Mouse (Mus musculus) kidney, postnatal 0 days (tissue): ENCODE measurements around the gene Pard3. TPM values are rescaled to one million over a fixed set of nuclear protein-coding genes. Genes with fewer than 3 reads are reported as not detected.

ENCODE experiments used
- ATAC-seq: fragments of 200-750 bp; cut with Nextera tagmentation; replicated peaks from 2 replicates; pipeline ENCODE4 v1.8.0; 2017; ENCODE audit warnings: low read depth, moderate number of reproducible peaks, moderate TSS enrichment, moderate library complexity; ENCODE audit not compliant: low FRiP score
- DNase-seq: peaks from one replicate; pipeline ENCODE4 v3.0.0-alpha.2; 2016; ENCODE audit warnings: low spot score
- H3K27ac ChIP-seq: fragments of 300-500 bp; sonication (generic); 2 replicates; pipeline ENCODE4 v1.5.1; 2014; ENCODE audit warnings: mild to moderate bottlenecking
- H3K27me3 ChIP-seq: fragments of 300-500 bp; sonication (generic); 2 replicates; pipeline ENCODE4 v1.6.1; 2014; ENCODE audit warnings: low read length, mixed read lengths; ENCODE audit not compliant: insufficient read depth
- H3K36me3 ChIP-seq: fragments of 300-500 bp; sonication (generic); 2 replicates; pipeline ENCODE4 v1.6.1; 2014; ENCODE audit warnings: low read length, mixed read lengths; ENCODE audit not compliant: insufficient read depth
- H3K4me1 ChIP-seq: fragments of 300-500 bp; sonication (generic); replicated peaks from 2 replicates; pipeline ENCODE4 v1.6.1; 2014; ENCODE audit warnings: antibody characterized with exemption, low read length, mixed read lengths; ENCODE audit not compliant: insufficient read depth
- H3K4me2 ChIP-seq: fragments of 300-500 bp; sonication (generic); 2 replicates; pipeline ENCODE4 v1.6.1; 2014; ENCODE audit warnings: mild to moderate bottlenecking, low read length, moderate library complexity, mixed read lengths
- H3K4me3 ChIP-seq: fragments of 300-500 bp; sonication (generic); replicated peaks from 2 replicates; pipeline ENCODE4 v1.5.1; 2014; ENCODE audit warnings: low read depth, low read length
- H3K9ac ChIP-seq: fragments of 300-500 bp; sonication (generic); 2 replicates; pipeline ENCODE4 v1.6.1; 2014; ENCODE audit warnings: low read depth, low read length
- H3K9me3 ChIP-seq: fragments of 300-500 bp; sonication (generic); replicated peaks from 2 replicates; pipeline ENCODE4 v1.6.1; 2016; ENCODE audit warnings: low read length, inconsistent platforms, mixed read lengths
- CTCF ChIP-seq: IDR thresholded peaks from 2 replicates; pipeline ENCODE4 v1.5.1; 2016; ENCODE audit warnings: antibody characterized with exemption, low read depth, mild to moderate bottlenecking, moderate library complexity
- WGBS: fragments of 180-500 bp; shearing (Covaris S2); extraction: QIAGEN DNeasy Blood & Tissue Kit; methylation state at CpG from one replicate; pipeline ENCODE4 v1.1.7; 2014; 5-methylcytosine and 5-hydroxymethylcytosine counted together
- polyA plus RNA-seq: library from polyadenylated mRNA; unstranded; fragments of >200 nt; fragmentation: Nextera tagmentation; extraction: Ambion mirVana; gene quantifications from 2 replicates; pipeline ENCODE4 v1.2.1, GENCODE M21; 2015

Pard3 gene
- polyA plus RNA-seq, 1 experiment from 2014 or later: 23.1 TPM

DNA sequence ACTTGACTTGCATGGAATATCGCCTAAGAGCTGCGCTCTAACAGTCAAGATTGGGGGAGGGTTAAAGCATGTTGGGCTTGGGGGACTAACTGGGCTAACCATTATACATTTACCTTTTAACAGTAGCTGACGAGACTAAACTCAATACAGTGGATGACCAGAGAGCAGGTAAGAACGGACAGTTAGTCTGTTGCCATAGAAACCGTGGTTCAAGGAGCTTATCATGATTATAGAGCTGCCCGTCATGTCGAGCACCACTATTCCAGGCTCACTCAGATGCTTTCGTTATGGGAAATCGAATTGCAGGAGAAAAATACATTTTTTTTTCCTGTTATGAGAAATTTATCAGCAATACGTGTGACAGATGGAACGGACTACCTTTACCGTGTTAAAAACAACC is 346.9 kb downstream of the Pard3 start:
- 86% methylated on average over 12 of the region's 12 CpGs for WGBS
- peaks cover 11% of the 10 kb centered on the region; the same call in 1 of the 2 replicates for H3K36me3 ChIP-seq
- H3K4me1 ChIP-seq: no peaks in the 10 kb centered on the region
- no peak overlapping the region for H3K9ac ChIP-seq
- H3K27ac ChIP-seq: no peak overlapping the region
- H3K4me2 ChIP-seq: no peak overlapping the region
- H3K9me3 ChIP-seq: no peaks in the 10 kb centered on the region
- no peak for TF ChIP-seq CTCF
- ATAC-seq: no peak
- no peak overlapping the region for H3K4me3 ChIP-seq
- DNase-seq: no peak
- H3K27me3 ChIP-seq: no peaks in the 10 kb centered on the region

- no peak for DNase-seq
- H3K27ac ChIP-seq: no peak overlapping the region
- H3K36me3 ChIP-seq: peaks cover 14% of the 10 kb centered on the region; the same call in 1 of the 2 replicates
- no peak for ATAC-seq
- no peaks in the 10 kb centered on the region for H3K27me3 ChIP-seq
- no peak overlapping the region for H3K9ac ChIP-seq
- H3K4me3 ChIP-seq: no peak overlapping the region
- no peak for TF ChIP-seq CTCF
- H3K4me2 ChIP-seq: no peak overlapping the region
- 71% methylated on average over 4 of the region's 4 CpGs for WGBS
- no peaks in the 10 kb centered on the region for H3K4me1 ChIP-seq
- no peaks in the 10 kb centered on the region for H3K9me3 ChIP-seq
These were observed 347.6 kb downstream of the Pard3 start for GRCm38 (mm10) chr8:127411190-127411848.

DNA sequence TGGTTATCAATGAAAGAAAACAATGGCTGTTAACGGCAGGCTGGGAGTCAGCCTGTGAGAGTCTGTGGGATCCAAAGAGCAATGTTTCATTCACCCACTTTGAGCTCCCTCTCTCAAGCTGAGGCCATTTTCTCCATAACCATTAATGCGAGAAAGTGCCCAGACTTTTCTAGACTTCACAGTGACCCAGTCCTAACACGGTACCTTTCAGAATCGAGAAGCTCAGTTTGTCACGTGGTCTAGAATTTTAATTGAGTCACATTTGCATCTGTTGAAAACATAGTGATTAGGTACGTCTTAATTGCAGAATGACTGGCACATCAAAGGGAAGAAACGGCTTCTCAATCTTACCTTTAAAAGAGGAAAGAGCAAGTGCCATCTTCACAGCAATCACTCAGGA is 359.3 kb downstream of the Pard3 start:
- 57% methylated on average over 7 of the region's 7 CpGs for WGBS
- ATAC-seq: no peak
- Histone ChIP-seq H3K4me2 (no peak overlapping the region), H3K9ac (no peak overlapping the region), H3K4me3 (no peak overlapping the region), H3K27ac (no peak overlapping the region), H3K36me3 (peaks cover 7% of the 10 kb centered on the region; the same call in 1 of the 2 replicates), H3K4me1 (no peaks in the 10 kb centered on the region), H3K9me3 (no peaks in the 10 kb centered on the region), H3K27me3 (no peaks in the 10 kb centered on the region)
- DNase-seq: no peak
- no peak for TF ChIP-seq CTCF

- 74% methylated on average over 13 of the region's 13 CpGs for WGBS
- no peak for TF ChIP-seq CTCF
- H3K9ac ChIP-seq: no peak overlapping the region
- H3K4me3 ChIP-seq: no peak overlapping the region
- H3K36me3 ChIP-seq: peaks cover 3% of the 10 kb centered on the region; the same call in 1 of the 2 replicates
- ATAC-seq (no peak), DNase-seq (no peak)
- no peaks in the 10 kb centered on the region for H3K9me3 ChIP-seq
- no peaks in the 10 kb centered on the region for H3K4me1 ChIP-seq
- no peaks in the 10 kb centered on the region for H3K27me3 ChIP-seq
- H3K4me2 ChIP-seq: no peak overlapping the region
- H3K27ac ChIP-seq: no peak overlapping the region
These were observed 360.7 kb downstream of the Pard3 start for GRCm38 (mm10) chr8:127424211-127424916.

DNA sequence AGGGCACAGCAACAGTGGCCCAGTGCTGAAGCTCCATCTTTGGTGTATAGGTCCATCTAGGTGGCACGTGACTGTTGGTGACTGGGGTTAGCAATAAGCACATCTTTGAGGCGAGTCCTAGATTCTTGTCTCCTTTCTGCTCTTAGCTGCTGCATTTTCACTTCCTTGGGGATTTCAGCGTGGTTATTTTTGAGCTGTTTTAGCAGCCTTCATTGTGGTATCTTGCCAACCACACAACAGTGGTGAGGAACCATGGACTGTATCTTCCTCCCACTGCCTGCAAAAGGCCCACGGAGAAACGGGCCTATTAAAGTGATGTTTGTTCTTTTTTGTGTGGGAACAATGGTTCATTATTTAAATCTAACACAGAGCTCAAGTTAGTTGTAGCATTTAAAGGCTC is 363.2 kb downstream of the Pard3 start:
- Histone ChIP-seq H3K4me2 (no peak overlapping the region), H3K9ac (no peak overlapping the region), H3K36me3 (peaks cover 3% of the 10 kb centered on the region; the same call in 1 of the 2 replicates), H3K9me3 (no peaks in the 10 kb centered on the region), H3K27me3 (no peaks in the 10 kb centered on the region), H3K4me3 (no peak overlapping the region), H3K27ac (no peak overlapping the region), H3K4me1 (no peaks in the 10 kb centered on the region)
- ATAC-seq (no peak), DNase-seq (no peak)
- TF ChIP-seq CTCF: no peak
- 81% methylated on average over 5 of the region's 5 CpGs for WGBS

GRCm38 (mm10) chr8:127428004-127428403 is 364.3 kb downstream of the Pard3 start:
- Histone ChIP-seq H3K36me3 (peaks cover 3% of the 10 kb centered on the region; the same call in 1 of the 2 replicates), H3K9me3 (no peaks in the 10 kb centered on the region), H3K4me3 (no peak overlapping the region), H3K4me1 (no peaks in the 10 kb centered on the region), H3K27me3 (no peaks in the 10 kb centered on the region), H3K4me2 (no peak overlapping the region), H3K9ac (no peak overlapping the region), H3K27ac (no peak overlapping the region)
- 82% methylated on average over 7 of the region's 7 CpGs for WGBS
- no peak for ATAC-seq
- no peak for TF ChIP-seq CTCF
- DNase-seq: no peak
